Mouse (Mus musculus) cerebellum, postnatal 25 days (tissue): ENCODE measurements at regions not wholly inside any gene's neighbourhood (a gene's known extent, or its start where the extent isn't known, plus 50 kb on each side); places are given as distances from the start of the nearest gene placed in this dataset.

Experiments used
- DNase-seq, 2 experiments: peaks; one replicate each; pipeline ENCODE4 v3.0.0; 2021; ENCODE audit warnings: mixed read lengths in 2 of 2

- DNase-seq: no peak
Observed at GRCm38 (mm10) chr1:3900354-3900753, 907.3 kb upstream of the Gm37988 start.

GRCm38 (mm10) chr1:3903432-3903831 is 904.3 kb upstream of the Gm37988 start:
- DNase-seq: no peak

DNA sequence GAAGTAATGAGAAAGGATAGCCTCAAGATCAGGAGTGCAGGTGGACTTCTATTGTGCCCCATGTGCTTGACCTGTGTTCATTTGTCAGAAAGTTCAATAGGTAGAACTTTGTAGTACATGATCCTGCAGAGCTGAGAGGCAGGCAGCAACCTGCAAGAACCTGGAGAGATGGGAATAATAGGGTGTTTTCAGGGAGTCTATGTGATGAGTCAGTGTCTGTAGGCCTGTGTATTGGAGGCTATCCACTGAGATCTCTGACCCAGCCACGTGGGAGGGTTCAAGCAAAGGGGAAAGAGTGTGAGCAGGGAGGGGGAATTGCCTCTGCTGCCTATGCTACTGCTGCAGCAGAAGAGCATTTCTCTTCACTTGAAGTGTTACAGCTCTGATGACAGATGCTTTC is 895.2 kb upstream of the Gm37988 start:
- no peak for DNase-seq

DNA sequence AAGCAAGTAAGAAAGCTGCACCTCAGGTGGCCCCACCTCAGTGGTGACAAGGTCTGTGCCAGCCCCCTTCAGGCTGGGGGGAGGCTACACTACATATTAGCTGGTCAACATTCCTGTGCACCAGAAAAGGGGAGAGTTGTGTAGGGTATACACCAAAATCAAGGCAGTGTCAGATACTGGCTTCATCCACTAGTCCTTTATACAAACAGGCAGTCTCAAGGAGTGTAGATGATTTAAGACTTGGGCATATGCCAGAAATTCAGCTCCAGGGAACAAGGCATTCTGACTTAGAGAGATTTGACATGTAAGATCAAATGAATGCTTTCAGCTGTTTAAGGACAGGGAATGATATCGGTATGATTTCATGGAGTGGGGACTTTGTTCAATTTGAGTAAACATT is 894.1 kb upstream of the Gm37988 start:
- DNase-seq: peak in 1 of 2 experiments; percentile 5
